Mouse (Mus musculus) layer of hippocampus, adult 11-12 months (tissue): ENCODE measurements around the gene Jph3.

ENCODE experiments used
- DNase-seq: peaks from one replicate; pipeline ENCODE4 v3.0.0; 2022; ENCODE audit warnings: low spot score

Gene Jph3

GRCm38 (mm10) chr8:121729323-121729722 lies at the start of gene Jph3:
TSS of gene Jph3 (plus strand) at chr8:121729623.
- no peak for DNase-seq

GRCm38 (mm10) chr8:121680896-121681295 lies 48.5 kb upstream of the Jph3 start:
- no peak for DNase-seq

GRCm38 (mm10) chr8:121681457-121681856 lies 48.0 kb upstream of the Jph3 start:
- no peak for DNase-seq

GRCm38 (mm10) chr8:121683083-121683832 lies 46.2 kb upstream of the Jph3 start:
- no peak for DNase-seq

GRCm38 (mm10) chr8:121685419-121685818 lies 44.0 kb upstream of the Jph3 start:
- DNase-seq: peak; percentile 69

- peak; percentile 75 for DNase-seq
Observed at GRCm38 (mm10) chr8:121687455-121688161, 41.8 kb upstream of the Jph3 start.

- DNase-seq: no peak
Observed at GRCm38 (mm10) chr8:121688496-121688895, 40.9 kb upstream of the Jph3 start.

GRCm38 (mm10) chr8:121694453-121694852 lies 35.0 kb upstream of the Jph3 start:
- DNase-seq: peak; percentile 70

GRCm38 (mm10) chr8:121695585-121696184 lies 33.7 kb upstream of the Jph3 start:
- no peak for DNase-seq

GRCm38 (mm10) chr8:121697735-121698614 lies 31.4 kb upstream of the Jph3 start:
- no peak for DNase-seq

- no peak for DNase-seq
Observed at GRCm38 (mm10) chr8:121698615-121699101, 30.8 kb upstream of the Jph3 start.

GRCm38 (mm10) chr8:121699936-121700335 lies 29.5 kb upstream of the Jph3 start:
- no peak for DNase-seq

GRCm38 (mm10) chr8:121705174-121705573 lies 24.2 kb upstream of the Jph3 start:
- DNase-seq: no peak

- no peak for DNase-seq
Observed at GRCm38 (mm10) chr8:121706956-121707355, 22.5 kb upstream of the Jph3 start.

GRCm38 (mm10) chr8:121708406-121708805 lies 21.0 kb upstream of the Jph3 start:
- DNase-seq: no peak

- no peak for DNase-seq
Observed at GRCm38 (mm10) chr8:121717502-121717901, 11.9 kb upstream of the Jph3 start.

- DNase-seq: peak; percentile 96
Observed at GRCm38 (mm10) chr8:121717982-121718425, 11.4 kb upstream of the Jph3 start.

GRCm38 (mm10) chr8:121718925-121719324 lies 10.5 kb upstream of the Jph3 start:
- no peak for DNase-seq

- DNase-seq: no peak
Observed at GRCm38 (mm10) chr8:121721072-121721471, 8.4 kb upstream of the Jph3 start.

GRCm38 (mm10) chr8:121723846-121724245 lies 5.6 kb upstream of the Jph3 start:
- peak; percentile 48 for DNase-seq

GRCm38 (mm10) chr8:121727164-121727563 lies 2.3 kb upstream of the Jph3 start:
- no peak for DNase-seq

- no peak for DNase-seq
Observed at GRCm38 (mm10) chr8:121729754-121730153, 331 bp downstream of the Jph3 start.
